Mouse (Mus musculus) neural tube, embryonic 15.5 days (tissue): ENCODE data around the gene Gm10295. TPM values are rescaled to one million over a fixed set of nuclear protein-coding genes. Genes with fewer than 3 reads are reported as not detected.

Experiments used
- ATAC-seq: fragments of 200-750 bp; cut with Nextera tagmentation; 2 replicates; pipeline ENCODE4 v1.8.0; 2017; ENCODE audit warnings: mild to moderate bottlenecking, moderate TSS enrichment, moderate library complexity; ENCODE audit not compliant: low FRiP score
- H3K27ac ChIP-seq: fragments of 300-500 bp; sonication (generic); replicated peaks from 2 replicates; pipeline ENCODE4 v1.5.1; 2015; ENCODE audit warnings: mild to moderate bottlenecking, inconsistent platforms
- H3K27me3 ChIP-seq: fragments of 300-500 bp; sonication (generic); replicated peaks from 2 replicates; pipeline ENCODE4 v1.6.1; 2015; ENCODE audit warnings: inconsistent platforms
- H3K36me3 ChIP-seq: fragments of 300-500 bp; sonication (generic); 2 replicates; pipeline ENCODE4 v1.6.1; 2015; ENCODE audit warnings: inconsistent platforms
- H3K4me1 ChIP-seq: fragments of 300-500 bp; sonication (generic); 2 replicates; pipeline ENCODE4 v1.6.1; 2015; ENCODE audit warnings: inconsistent platforms
- H3K4me2 ChIP-seq: fragments of 300-500 bp; sonication (generic); 2 replicates; pipeline ENCODE4 v1.6.1; 2015; ENCODE audit warnings: inconsistent platforms, mild to moderate bottlenecking, moderate library complexity
- H3K4me3 ChIP-seq: fragments of 300-500 bp; sonication (generic); replicated peaks from 2 replicates; pipeline ENCODE4 v1.5.1; 2015; ENCODE audit warnings: mild to moderate bottlenecking, inconsistent platforms
- H3K9ac ChIP-seq: fragments of 300-500 bp; sonication (generic); replicated peaks from 2 replicates; pipeline ENCODE4 v1.6.1; 2015; ENCODE audit warnings: mild to moderate bottlenecking, inconsistent platforms
- H3K9me3 ChIP-seq: fragments of 300-500 bp; sonication (generic); replicated peaks from 2 replicates; pipeline ENCODE4 v1.6.1; 2016; ENCODE audit warnings: inconsistent platforms
- WGBS: fragments of 180-500 bp; shearing (Covaris S2); methylation state at CpG from one replicate; pipeline ENCODE4 v1.1.7; 2015; ENCODE audit warnings: mixed read lengths; 5-methylcytosine and 5-hydroxymethylcytosine counted together
- polyA plus RNA-seq: library from polyadenylated mRNA; unstranded; fragments of >200 nt; fragmentation: Nextera tagmentation; extraction: Ambion mirVana; gene quantifications from 2 replicates; pipeline ENCODE4 v1.2.1, GENCODE M21; 2015

Gm10295 gene
- polyA plus RNA-seq, 1 experiment from 2014 or later, result not detected

GRCm38 (mm10) chr7:71313148-71313765 lies 38.0 kb downstream of the Gm10295 start:
- Histone ChIP-seq H3K9ac (no peak overlapping the region), H3K27me3 (no peaks in the 10 kb centered on the region), H3K36me3 (no peaks in the 10 kb centered on the region), H3K4me1 (peaks cover 6% of the 10 kb centered on the region; the same call in 1 of the 2 replicates), H3K4me3 (no peak overlapping the region), H3K27ac (no peak overlapping the region), H3K4me2 (no peak overlapping the region), H3K9me3 (no peaks in the 10 kb centered on the region)
- WGBS, result 72% methylated on average over 7 of the region's 7 CpGs
- no peak for ATAC-seq

- no peak overlapping the region for H3K4me2 ChIP-seq
- peaks cover 14% of the 10 kb centered on the region; the same call in 1 of the 2 replicates for H3K4me1 ChIP-seq
- H3K9me3 ChIP-seq, result no peaks in the 10 kb centered on the region
- no peaks in the 10 kb centered on the region for H3K36me3 ChIP-seq
- no peak overlapping the region for H3K9ac ChIP-seq
- WGBS, result 86% methylated on average over 3 of the region's 3 CpGs
- no peaks in the 10 kb centered on the region for H3K27me3 ChIP-seq
- H3K27ac ChIP-seq, result no peak overlapping the region
- ATAC-seq, result no peak
- H3K4me3 ChIP-seq, result no peak overlapping the region
Measured at GRCm38 (mm10) chr7:71312375-71312774, 38.9 kb downstream of the Gm10295 start.

GRCm38 (mm10) chr7:71311411-71311810 lies 39.9 kb downstream of the Gm10295 start:
- 38% methylated on average over 11 of the region's 11 CpGs for WGBS
- H3K27ac ChIP-seq, result no peak overlapping the region

GRCm38 (mm10) chr7:71308051-71308450 lies 43.2 kb downstream of the Gm10295 start:
- no peak for ATAC-seq
- WGBS, result 55% methylated on average over 8 of the region's 8 CpGs

More at GRCm38 (mm10) chr7:71311411-71311810, 39.9 kb downstream of the Gm10295 start:
- Histone ChIP-seq H3K9me3 (no peaks in the 10 kb centered on the region), H3K27me3 (no peaks in the 10 kb centered on the region), H3K4me1 (peaks cover 14% of the 10 kb centered on the region; the same call in 1 of the 2 replicates), H3K4me2 (no peak overlapping the region), H3K4me3 (no peak overlapping the region), H3K36me3 (no peaks in the 10 kb centered on the region), H3K9ac (no peak overlapping the region)
- no peak for ATAC-seq

GRCm38 (mm10) chr7:71302714-71303113 lies 48.6 kb downstream of the Gm10295 start:
- no peak for ATAC-seq
- Histone ChIP-seq H3K4me2 (no peak overlapping the region), H3K27ac (no peak overlapping the region), H3K4me1 (peaks cover 4% of the 10 kb centered on the region; the same call in 1 of the 2 replicates), H3K9me3 (no peaks in the 10 kb centered on the region), H3K36me3 (no peaks in the 10 kb centered on the region), H3K4me3 (no peak overlapping the region), H3K9ac (no peak overlapping the region), H3K27me3 (no peaks in the 10 kb centered on the region)
- WGBS, result 81% methylated on average over 4 of the region's 4 CpGs

More at GRCm38 (mm10) chr7:71308051-71308450, 43.2 kb downstream of the Gm10295 start:
- Histone ChIP-seq H3K4me2 (no peak overlapping the region), H3K9ac (no peak overlapping the region), H3K4me1 (peaks cover 14% of the 10 kb centered on the region; the same call in 1 of the 2 replicates), H3K36me3 (no peaks in the 10 kb centered on the region), H3K9me3 (no peaks in the 10 kb centered on the region), H3K27ac (no peak overlapping the region), H3K4me3 (no peak overlapping the region), H3K27me3 (no peaks in the 10 kb centered on the region)
